Mouse (Mus musculus) kidney, postnatal 14 days (tissue): ENCODE results near the gene Ptp4a2.
A peak's percentile ranks its signal among the peaks of the same experiment; 100 is the strongest.

Source experiments
- DNase-seq: peaks from one replicate; pipeline ENCODE4 v3.0.0; 2022; ENCODE audit warnings: mixed read lengths

Gene Ptp4a2

GRCm38 (mm10) chr4:129803368-129803767 is 7.7 kb upstream of the Ptp4a2 start:
- DNase-seq, result no peak

GRCm38 (mm10) chr4:129805059-129805458 is 6.0 kb upstream of the Ptp4a2 start:
- DNase-seq, result no peak

GRCm38 (mm10) chr4:129811605-129812468 is 818 bp downstream of the Ptp4a2 start:
- no peak for DNase-seq

GRCm38 (mm10) chr4:129817591-129817990 is 6.6 kb downstream of the Ptp4a2 start:
- DNase-seq, result no peak

- peak; percentile 60 for DNase-seq
These were observed 7.6 kb downstream of the Ptp4a2 start for GRCm38 (mm10) chr4:129818506-129819195.

GRCm38 (mm10) chr4:129819712-129820336 is 8.8 kb downstream of the Ptp4a2 start:
- DNase-seq, result peak; percentile 99

- DNase-seq, result peak; percentile 86
These were observed 9.5 kb downstream of the Ptp4a2 start for GRCm38 (mm10) chr4:129820417-129821086.

GRCm38 (mm10) chr4:129821087-129821616 is 10.1 kb downstream of the Ptp4a2 start:
- no peak for DNase-seq

GRCm38 (mm10) chr4:129822324-129822723 is 11.3 kb downstream of the Ptp4a2 start:
- DNase-seq, result no peak

- DNase-seq, result no peak
These were observed 12.3 kb downstream of the Ptp4a2 start for GRCm38 (mm10) chr4:129823216-129823810.

GRCm38 (mm10) chr4:129827611-129828010 is 16.6 kb downstream of the Ptp4a2 start:
- no peak for DNase-seq

- no peak for DNase-seq
These were observed 17.1 kb downstream of the Ptp4a2 start for GRCm38 (mm10) chr4:129828081-129828480.

GRCm38 (mm10) chr4:129829799-129830198 is 18.8 kb downstream of the Ptp4a2 start:
- no peak for DNase-seq

- no peak for DNase-seq
These were observed 19.4 kb downstream of the Ptp4a2 start for GRCm38 (mm10) chr4:129830343-129830944.

- DNase-seq, result no peak
These were observed 23.6 kb downstream of the Ptp4a2 start for GRCm38 (mm10) chr4:129834581-129834980.

- DNase-seq, result no peak
These were observed 24.3 kb downstream of the Ptp4a2 start for GRCm38 (mm10) chr4:129835296-129835695.

- DNase-seq, result no peak
These were observed 29.0 kb downstream of the Ptp4a2 start for GRCm38 (mm10) chr4:129839866-129840555.

GRCm38 (mm10) chr4:129846823-129847222 is 35.8 kb downstream of the Ptp4a2 start:
- DNase-seq, result no peak

GRCm38 (mm10) chr4:129850491-129850890 is 39.5 kb downstream of the Ptp4a2 start:
- DNase-seq, result no peak

- DNase-seq, result no peak
These were observed 40.8 kb downstream of the Ptp4a2 start for GRCm38 (mm10) chr4:129851861-129852260.

GRCm38 (mm10) chr4:129853053-129853452 is 42.0 kb downstream of the Ptp4a2 start:
- no peak for DNase-seq
